Mouse (Mus musculus) adrenal gland, postnatal 36 days (tissue): Measurements from ENCODE around the gene Grhl3. TPM values are rescaled to one million over a fixed set of nuclear protein-coding genes. Genes with fewer than 3 reads are reported as not detected.
A peak's percentile ranks its signal among the peaks of the same experiment; 100 is the strongest.

Experiments used
- DNase-seq, 2 experiments: peaks; one replicate each; pipeline ENCODE4 v3.0.0; 2021; ENCODE audit warnings: mixed read lengths in 1 of 2
- total RNA-seq, 2 experiments: library from RNA; stranded (reverse); gene quantifications; 2 replicates each; pipeline ENCODE4 v1.2.3; 2021

The Grhl3 gene
- total RNA-seq, 2 experiments from 2014 or later = not detected

DNA sequence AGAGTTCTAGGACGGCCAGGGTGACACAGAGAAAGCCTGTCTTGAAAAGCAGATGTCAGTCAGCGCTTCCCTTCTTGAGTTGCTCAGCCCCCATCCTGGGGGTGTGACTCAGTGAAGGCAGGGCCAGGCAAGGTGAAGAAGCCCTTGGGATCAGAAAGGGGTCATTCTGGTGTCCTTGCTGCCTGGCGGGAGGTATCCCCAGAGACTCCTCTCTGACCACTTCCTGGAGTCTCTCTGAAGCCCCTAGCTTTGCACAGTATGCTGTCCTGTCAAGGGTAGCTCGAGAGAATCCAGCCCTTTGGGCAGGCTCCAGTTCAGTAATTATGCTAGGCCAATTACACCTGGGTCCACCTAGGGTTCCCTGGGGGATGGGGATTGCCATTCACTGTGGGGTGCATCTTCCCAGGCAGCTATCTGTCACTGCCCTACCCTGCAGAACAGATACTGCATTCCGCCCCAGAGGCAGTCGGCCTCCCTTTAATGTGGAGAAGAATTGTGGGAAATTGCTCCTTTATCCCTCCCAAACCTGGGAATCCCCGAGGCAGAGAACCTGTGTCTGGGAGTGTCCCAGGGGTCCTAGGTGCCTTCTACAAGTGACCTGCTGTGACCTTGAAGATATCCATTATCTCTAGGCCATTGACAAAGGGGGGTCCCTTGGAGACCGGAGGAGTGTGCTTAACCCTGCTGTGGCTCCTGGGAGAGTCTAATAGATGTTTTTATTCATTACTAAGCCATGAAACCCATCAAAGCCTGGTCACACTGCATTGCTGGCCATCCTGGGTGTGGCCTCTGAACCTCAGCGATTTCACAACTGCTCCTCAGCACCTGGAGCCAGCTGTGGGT is 41.4 kb downstream of the Grhl3 start:
- no peak for DNase-seq

DNA sequence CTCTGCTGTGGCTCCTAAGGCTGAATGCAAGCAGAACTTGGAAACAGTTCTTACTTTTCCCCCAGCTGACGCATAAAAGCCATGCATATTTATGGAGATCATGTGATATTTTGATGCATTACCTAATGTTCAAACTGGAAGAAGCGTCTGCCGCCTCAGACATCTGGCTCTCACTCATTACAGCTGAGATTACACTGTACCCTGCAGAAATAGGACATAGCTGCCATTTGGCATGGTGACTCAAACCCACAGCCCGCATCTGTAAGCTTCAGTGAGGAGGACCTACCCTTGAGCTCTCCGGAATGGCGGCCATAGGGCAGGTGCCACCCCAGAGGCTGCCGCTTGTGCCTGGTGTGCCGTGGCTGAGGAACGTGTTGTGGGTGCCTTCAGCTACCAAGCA is 42.2 kb downstream of the Grhl3 start:
- no peak for DNase-seq

DNA sequence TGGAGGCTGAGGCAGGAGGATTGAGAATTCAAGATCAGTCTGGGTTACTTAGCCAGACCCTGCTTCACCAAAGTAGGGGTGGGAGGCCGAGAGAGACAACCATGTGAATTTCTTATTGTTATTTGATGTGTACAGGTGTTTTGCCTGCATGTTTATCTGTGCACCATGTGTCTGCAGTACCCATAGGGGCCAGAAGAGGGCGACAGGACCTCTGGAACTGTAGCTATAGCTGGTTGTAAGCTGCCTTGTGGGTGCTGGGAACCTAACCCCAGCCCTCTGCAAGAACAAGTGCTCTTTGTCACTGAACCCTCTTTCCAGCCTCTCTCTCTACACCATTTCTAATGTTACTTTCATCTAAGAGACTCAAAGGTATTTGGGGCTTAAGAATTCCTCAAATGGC is 43.2 kb downstream of the Grhl3 start:
- DNase-seq = no peak

DNA sequence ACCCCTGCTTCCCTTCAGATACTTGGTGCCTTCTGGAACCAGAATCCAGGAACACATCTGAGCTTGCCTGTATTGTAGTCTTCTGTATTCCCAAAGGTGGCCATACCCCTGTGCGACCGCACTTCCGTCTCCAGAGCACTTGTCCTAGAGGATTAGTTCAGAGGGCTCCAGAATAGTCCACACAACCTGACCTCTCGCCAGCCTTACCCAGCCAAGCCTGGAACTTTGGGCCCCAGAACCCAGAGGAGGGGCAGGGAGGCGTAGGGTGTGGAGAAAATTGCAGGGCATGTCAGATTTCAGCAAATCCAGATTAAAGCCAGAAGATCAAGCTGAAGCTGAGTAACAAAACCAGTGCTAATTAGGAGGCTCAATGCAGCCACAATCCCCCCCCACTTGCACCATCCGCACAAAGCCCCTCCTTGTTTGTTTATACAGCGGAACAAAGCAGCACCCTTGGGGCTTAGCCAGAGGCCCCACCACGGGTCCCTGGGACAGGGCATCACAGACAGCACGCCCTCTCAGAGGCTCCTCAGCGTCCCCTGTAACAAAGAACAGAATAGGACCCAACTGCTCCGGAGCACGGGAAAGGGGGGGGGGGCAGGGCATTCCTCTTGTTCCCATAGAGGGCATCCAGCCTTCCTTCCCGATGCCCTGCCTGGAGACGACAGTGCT is 47.3 kb downstream of the Grhl3 start:
- no peak for DNase-seq

DNA sequence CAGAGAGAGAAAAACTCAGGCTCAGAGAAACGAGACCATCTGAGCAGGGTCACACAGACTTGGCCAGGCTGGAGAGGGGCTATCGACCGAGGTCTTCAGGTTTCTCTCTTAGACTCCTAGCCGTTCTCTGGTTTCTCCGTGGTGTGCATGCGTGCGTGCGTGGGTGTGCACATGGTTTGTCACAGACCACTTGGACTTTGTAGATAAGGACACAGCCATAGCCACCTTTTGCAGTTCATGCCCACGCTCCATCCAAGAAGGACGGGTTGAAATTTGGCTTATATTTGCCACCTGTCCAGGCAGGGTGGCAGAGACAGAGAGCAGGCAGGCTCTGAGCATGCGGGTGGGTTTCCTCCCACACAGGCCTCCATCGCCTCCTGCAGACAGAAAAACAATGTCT is 48.4 kb downstream of the Grhl3 start:
- DNase-seq = no peak

DNA sequence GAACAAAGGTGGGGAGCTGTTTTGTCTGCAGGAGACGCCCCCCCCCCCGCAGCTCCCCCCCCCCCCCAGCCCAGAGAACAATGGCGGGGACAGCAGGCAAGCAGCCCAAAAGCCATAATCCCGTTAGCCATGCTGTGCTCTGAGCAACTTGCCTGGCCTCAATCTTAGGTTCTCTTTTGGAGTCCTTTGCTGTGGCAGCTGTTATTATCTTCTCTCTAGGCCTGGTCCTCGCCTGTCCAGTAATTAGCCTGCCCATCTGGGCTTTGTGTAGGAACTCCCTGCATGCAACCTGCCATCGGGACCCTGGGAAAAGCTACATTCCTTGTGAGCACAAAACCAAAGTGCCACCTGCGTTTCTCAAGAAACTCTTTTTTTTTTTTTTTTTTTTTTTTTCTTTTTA is 49.5 kb downstream of the Grhl3 start:
- no peak for DNase-seq

DNA sequence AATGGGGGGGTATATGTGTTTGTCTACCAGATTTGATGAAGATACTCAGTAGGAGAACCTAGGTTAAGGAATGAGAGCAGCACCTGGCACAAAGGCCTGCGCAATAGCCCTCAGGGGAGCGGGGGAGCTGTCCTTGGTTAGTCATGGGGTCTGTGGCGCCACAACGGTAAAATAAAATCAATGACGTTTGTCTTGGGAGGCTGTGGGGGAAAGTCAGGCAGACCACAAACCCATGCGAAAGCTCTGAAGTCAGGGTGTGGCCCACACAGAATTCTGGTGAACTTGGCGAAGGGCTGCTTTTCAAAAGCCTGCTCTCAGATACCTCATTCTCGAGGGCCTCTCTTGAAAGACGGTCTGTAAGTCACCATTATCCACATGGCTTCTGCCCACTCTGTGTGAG is 53.0 kb downstream of the Grhl3 start:
- DNase-seq = no peak

DNA sequence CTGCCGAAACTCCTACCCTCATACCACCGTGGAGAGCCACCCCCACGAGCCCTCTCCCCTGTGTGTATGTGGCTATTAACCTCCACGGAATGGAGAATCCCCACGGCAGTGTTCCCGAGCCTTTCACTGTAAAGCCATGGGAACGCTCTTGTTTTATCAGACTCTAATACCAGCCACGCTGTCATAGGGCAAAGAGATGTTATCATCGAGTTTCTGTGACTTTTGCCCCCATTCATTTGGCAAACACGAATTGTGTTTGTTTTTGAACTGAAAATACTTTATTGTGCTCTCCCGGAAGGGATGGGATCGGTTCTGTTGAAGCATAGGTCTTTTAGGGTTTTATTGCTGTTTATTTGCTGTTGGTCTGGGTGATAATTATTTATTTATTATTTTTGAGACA is 55.3 kb downstream of the Grhl3 start:
- DNase-seq = no peak

DNA sequence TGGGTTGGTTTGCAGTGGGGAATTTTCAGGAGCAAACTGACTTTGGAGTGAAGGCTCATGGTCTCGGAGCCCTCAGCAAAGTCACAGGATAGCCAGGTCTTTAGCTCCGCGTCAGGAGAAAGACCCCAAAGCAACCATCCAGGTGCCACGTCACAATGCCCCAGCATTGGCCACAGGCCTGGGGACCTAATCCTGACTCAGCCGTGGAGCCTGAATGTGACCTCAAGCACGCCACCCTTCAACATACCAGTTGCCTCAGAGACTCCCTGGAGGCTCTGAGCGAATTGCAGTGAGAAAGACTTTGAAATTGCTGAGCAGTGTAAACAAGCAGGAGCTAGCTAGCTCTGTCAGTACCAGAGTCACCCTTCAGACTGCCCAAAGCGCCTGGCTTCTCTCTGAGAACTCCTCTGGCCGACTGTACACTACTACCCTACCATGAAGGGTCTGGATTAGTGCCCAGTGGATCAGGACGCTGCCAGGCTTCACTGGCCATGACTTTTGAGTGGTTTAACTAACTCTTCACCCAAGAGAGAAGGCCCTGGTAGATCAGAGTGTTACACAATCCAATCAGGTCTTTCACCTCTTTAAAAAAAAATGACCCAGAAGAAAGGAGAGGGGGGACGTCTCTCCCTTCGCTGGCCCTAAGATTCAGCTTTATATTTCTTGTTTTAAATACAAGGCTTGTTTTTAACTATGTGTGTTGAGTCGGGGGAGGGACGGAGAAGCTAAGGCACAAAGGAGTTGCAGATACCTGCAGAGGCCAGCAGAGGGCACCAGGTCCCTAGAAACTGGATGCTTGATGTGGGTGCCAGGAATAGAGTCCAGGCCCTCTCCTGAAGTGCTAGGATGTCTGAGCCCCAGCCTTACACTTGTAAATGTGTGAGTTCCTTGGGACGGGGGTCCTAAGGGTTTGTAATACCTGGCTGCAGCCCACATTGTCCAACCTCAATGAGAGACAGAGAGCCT is 56.8 kb downstream of the Grhl3 start:
- peak; percentile 71 to 77 for DNase-seq

DNA sequence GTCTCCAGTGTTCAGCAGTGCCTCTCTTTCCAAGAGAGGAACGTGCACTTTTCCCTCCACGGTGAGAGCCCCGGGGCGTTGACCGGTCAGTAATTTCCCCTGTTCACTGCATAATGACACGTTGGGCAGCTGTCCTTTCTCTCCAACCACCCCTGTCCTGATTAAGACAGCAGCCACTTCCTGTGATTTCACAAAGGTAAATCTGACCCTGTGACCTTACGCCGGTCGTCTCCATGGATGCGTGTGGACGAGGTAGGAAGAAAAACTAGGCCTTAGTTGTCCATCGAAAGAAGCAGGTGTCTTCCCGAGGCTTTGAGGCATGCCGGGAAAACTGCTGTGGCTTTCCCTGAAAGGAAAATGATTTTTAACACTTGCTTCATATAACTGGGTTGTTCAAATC is 58.5 kb downstream of the Grhl3 start:
- no peak for DNase-seq

DNA sequence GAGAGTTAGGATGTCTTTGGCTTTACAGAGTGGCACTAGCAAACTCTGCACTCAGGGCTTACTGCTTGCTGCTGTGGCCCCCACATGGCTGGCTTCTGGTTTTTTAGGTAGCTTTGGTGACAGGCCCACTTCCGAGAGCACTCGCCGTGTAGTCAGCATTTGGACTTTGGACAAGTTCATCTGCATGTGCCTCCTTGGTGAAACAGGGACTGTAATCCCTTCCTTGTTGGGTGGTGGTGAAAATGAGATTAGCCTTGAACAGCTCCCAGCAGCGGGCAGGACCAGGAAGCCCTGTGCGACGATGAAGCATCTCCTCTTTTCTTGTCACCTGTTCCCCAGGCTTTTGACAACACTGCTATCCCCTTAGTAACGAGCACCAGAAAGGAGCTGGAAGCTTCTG is 59.6 kb downstream of the Grhl3 start:
- DNase-seq = no peak

DNA sequence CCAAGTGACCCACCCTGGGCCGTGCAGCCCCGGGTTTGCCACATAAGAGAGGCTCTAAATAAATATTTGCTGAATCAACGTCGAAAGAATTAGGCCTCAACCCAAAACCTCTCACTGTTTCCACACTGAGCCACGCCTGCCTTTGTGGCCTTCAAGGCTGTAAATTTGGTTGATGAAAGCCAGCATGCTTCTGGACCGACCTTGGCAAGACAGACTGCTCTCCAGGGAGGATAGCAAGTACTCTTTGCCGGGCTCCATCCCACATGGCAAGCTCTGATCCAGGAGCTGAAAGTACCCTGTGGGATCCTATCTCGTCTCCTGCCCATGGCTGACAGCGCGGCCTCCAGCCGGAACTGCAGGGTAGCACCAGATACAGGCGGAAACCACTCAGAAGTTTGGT is 63.9 kb downstream of the Grhl3 start:
- peak; percentile 51 to 61 for DNase-seq

DNA sequence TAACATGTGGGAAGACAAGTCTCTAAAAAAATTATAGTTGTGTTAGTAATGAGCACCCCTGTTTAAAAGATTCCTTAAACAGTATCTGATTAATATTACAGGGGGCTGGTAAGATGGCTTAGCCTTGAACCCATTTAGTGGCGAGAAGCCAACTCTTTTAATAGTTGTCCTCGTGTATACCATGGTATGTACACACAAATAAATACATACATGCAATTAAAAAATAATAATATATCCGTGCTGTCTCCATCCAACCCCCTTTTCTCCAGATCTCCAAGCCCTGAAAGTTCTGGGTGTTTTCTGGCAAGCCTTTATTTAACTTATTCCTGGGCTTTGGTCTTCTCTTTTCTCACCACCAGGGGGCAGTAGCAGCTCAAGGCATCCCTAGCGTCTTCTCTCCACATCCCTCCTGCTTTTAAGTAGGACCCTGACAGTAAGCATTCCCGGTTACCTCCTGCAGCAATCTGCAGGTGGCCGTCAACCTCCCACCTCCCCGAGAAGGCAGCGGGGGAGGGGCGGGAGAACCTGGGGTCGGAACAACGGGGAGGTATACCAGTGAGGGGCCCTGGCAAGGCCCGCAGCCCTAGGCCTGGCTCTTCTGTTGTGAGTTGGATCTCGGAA is 64.9 kb downstream of the Grhl3 start:
- DNase-seq = peak; percentile 58 to 78

DNA sequence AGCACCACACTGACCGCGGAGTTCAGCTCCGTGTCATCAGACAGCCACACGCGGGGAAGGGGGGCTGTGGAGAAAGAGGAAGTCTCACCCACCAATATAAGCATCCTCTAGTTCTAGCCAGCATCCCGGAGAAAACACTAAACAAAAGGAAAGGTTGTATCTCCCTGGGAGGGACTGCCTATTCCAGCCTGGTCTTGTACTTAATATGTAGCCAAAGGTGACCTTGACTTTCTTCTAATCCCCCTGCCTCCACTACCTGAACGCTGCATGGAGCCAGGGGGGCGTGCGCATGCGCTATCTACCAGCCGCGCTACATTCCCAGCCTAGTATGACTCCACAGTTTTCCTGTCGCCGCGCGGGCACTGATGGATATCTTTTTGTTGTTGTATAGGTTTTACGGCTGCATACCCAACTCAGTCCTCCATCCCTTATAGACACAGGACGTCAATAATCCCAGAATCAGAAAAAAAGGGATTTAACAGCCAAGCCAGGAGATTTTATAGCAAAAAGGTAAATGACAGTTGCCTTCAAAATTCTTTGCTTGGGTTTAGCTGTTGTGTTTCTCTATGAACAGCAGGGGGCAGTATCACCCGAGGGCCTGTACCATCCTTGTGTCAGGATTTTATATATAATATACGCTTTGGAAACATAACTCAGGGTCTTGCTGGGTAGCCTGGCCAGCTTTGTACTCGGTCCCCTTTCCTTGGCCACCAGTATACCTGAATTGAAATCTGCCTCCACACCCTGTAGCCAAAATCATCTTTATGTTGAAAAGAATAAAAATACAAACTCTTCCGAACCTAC is 65.7 kb downstream of the Grhl3 start:
- peak; percentile 16 to 32 for DNase-seq

DNA sequence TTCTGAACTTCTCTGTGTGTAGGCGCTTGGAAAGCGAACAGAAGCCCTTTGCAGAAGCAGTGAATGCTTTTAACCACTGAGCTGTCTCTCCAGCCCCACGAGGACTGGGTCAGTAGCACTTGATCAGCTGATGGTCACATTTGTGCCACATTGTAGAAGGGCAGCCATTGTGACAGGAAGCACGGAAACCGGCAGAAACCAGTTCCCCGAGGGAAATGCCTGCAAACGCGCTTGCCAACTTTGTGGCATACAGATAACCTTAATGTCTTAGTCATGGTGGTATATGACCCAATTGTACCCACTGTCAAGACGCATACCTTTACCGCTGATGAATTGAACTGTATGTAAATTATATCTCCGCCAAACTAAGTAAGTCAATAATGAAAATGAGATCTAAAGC is 67.6 kb downstream of the Grhl3 start:
- DNase-seq = no peak

DNA sequence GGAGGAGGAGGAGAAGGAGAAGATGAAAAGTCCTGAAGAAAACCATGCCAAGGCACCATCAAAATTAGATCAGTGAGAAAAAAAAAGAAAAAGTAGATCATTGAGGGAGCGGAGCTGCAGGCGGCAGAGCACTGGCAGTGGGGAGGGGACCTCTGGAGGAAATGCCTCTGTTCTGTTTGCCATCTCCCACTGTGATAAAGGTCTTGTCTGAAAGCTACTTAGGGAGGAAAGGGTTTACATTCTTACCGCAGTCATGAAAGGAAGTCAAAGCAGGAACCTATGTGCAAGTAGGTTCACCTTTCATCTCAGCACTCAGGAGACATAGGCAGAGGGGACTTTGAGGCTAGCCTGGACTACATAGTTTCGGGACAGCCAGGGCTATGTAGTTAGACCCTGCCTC is 71.8 kb downstream of the Grhl3 start:
- no peak for DNase-seq

DNA sequence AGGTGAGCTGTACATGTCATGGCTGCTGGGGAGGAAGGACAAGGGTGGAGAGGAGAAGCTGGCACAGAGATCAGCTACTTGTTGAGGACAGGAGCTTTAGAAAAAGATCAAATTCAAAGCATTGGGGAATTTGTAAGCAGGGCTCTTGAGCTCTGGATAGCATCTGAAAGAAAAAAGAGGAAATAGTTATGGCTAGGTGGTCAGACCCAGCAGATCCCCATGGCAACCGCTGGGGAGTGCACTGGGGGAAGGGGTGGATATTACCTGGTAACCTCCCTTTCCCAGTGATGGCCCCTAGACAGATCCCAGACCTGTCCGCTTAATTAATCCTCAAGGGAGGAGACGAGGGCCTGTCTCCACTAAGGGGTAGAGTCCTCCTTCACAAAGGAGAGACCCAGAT is 73.6 kb downstream of the Grhl3 start:
- DNase-seq = no peak

DNA sequence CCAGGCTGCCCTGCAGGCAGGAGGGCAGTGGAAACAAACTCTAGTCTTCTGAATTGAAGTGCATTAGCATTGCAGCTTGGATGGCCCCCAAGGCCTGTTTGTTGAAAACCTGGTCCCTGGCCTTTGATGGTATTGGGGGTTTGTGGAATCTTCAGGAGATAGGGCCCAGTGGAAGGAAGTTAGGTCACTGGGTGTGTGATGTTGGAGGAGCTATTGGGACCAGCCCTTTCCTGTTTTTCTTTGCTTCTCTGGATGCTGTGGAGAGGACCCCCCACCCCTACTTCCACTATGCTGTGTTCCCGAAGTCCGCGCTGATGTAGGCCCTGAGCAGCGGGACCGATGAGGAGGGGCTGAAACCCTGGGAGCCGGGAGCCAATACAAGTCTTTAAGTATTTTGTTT is 75.3 kb downstream of the Grhl3 start:
- no peak for DNase-seq

DNA sequence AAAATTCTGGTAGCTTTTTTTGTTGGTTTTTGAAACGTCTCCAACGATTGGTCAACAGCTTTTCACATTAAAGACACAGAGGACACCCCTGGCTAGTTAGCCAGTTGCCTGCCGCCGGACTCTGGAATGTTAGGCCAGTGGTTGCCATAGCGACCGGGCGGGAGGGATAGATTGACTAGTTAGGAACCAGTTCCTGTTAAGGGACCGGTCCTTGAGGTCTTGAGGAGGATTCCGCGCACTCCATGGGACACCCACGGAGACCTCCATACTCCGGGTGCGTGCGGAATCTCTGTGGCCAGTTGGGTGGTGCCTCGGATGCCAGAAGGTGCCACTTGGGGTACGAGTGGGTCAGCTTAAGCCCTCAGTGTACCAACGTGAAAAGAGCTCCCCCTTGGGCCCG is 77.6 kb downstream of the Grhl3 start:
- DNase-seq = peak; percentile 72 to 73

DNA sequence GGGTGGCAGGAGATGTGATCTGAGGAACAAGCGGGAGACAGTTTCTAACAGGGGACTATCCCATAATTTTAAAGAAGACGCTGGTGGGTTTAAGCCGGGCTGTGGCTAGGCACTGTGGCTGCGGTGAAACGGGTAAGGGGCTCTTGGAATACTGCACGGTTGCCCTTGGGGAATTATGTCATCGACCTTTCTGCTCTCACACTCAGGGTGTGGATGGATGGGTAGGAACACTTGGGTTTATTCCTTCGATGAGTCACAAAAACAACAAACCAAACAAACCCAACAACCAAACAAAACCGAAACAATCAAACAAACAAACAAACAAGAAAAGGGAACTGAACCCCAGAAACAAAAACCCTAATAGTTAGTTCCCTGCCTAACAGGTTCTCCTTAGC is 78.0 kb downstream of the Grhl3 start:
- DNase-seq = no peak
